Mouse (Mus musculus) gastrocnemius, adult 2 months (tissue): ENCODE results near the gene 9230104L09Rik. TPM values are rescaled to one million over a fixed set of nuclear protein-coding genes. Genes with fewer than 3 reads are reported as not detected.

Source experiments
- DNase-seq: peaks from one replicate; pipeline ENCODE4 v3.0.0; 2022
- H3K27ac ChIP-seq: fragments of 200-600 bp; 2 replicates; pipeline ENCODE4 v1.8.1; 2022; ENCODE audit warnings: mild to moderate bottlenecking
- H3K4me3 ChIP-seq: fragments of 200-600 bp; 2 replicates; pipeline ENCODE4 v1.8.1; 2022; ENCODE audit warnings: mild to moderate bottlenecking, moderate library complexity
- CTCF ChIP-seq: fragments of 200-600 bp; IDR thresholded peaks from 2 replicates; pipeline ENCODE4 v1.8.1; 2022; ENCODE audit warnings: antibody characterized with exemption, mild to moderate bottlenecking, moderate library complexity
- intact Hi-C: fragments of 180-260 bp; cut with DNase I; formaldehyde crosslinking; loops from one replicate; pipeline ENCODE4 v1.15.1; 2025
- total RNA-seq, 2 experiments: library from RNA; stranded (reverse); gene quantifications; 2 replicates each; pipeline ENCODE4 v1.2.3; 2021

Gene 9230104L09Rik
- total RNA-seq, 2 experiments from 2014 or later = 1.3 TPM; not detected in 1

DNA sequence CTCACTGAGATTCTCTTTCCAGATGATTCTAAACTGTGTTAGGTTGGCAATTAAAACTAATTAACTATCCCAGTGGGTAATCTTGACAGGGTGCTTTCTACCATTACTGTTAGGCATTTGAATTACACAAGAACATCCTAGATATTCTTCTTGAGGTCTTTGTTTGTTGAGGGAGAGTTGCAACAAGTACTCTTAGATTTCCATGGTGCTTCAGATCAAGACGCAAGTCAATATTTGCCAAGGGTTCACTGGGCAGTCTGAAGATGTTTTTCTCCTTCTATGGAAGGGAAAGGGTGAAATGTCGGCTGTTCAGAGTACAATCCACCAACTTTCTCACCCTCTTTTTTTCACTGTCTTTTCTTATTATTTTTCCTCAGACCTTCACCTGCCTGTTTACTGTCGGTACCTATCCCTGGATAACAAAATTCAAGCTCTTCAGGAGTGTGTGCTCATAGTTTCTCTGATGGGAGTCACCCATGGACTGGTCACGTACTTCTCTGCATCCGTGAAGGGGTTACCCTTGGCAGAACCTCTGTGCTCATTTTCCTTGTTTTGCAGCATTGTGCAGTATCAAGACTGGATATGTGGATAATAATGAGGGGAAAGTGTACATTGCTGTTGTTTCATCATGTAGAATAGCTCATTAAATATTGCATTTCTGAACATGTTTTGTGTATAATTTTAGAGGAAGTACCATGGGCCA, 26.6 kb downstream of the 9230104L09Rik start:
- H3K4me3 ChIP-seq = no peak overlapping the region

DNA sequence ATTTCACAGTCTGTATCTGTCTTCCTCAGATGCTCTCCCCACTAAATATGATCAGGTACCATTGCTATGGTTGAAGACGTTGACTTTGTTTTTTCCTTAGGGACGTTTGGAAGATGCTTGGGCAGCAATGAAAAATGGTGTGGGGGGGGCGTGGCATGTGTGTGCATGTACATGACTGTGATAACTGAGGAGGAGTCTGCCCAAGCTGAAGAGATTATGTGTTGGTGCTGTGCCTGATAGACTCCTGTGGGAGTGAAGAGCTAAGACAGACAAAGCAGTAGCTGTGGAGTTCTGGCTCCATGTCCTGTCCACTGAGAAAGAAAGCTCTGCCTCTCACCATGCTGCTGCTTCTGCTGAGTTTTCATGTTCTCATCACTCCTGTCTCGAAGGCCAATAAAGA, 29.9 kb downstream of the 9230104L09Rik start, which contains the start of gene Cst9:
Gene Cst9 (plus strand): TSS at position 236 of the 400 bp plus-strand sequence.
- no peak for DNase-seq
- TF ChIP-seq CTCF = no peak
- intact Hi-C loops = no loop called here
- Histone ChIP-seq H3K27ac (no peak within 1 kb of the TSS), H3K4me3 (no peak within 1 kb of the TSS)

More for the DNA sequence above, 26.6 kb downstream of the 9230104L09Rik start:
- intact Hi-C loops = no loop called here
- no peak for DNase-seq
- no peak overlapping the region for H3K27ac ChIP-seq
- no peak for TF ChIP-seq CTCF

DNA sequence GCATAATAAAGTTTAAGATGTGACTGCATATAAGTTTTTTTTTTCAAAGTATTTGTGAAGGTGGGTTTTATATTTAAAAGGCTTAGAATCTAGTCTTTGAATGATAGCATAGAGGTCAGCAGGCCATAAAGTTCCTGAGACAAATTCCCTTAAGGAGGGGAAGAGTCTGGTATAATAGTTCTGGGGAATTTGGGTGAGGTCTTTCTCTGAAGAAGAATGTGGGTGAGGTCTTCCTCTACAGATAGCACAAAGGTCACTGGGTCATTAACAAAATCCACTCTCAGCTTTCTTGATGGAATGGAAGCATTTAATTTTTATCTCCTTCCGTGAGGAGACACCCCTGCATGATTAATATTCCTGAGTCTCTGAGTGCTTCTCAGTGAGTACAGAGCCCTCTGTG, 38.9 kb downstream of the 9230104L09Rik start:
- DNase-seq = no peak
- Histone ChIP-seq H3K4me3 (no peak overlapping the region), H3K27ac (no peak overlapping the region)
- no peak for TF ChIP-seq CTCF
- intact Hi-C loops = no loop called here

DNA sequence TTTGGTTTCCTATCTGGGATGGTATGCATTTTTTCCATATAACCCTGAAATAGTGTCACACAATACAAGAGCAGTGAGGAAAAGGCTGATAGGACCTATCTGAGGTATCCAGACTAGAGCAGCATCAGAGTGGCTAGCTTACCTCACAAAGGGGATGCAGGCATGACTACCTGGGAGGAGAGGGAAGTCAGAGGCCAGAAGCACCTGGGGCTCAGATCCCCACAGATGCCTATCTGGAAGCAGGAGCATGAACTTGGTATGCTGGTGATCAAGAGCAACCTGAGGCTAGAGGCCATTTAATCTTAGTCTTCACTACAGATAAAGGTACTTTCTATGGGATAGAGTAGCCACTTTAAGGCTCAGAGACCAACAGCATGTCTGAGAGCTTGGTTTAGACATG, 44.9 kb downstream of the 9230104L09Rik start, which contains the start of gene Cst13:
Gene Cst13 (plus strand): TSS at position 173 of the 400 bp plus-strand sequence.
- no peak for TF ChIP-seq CTCF
- intact Hi-C loops = no loop called here
- Histone ChIP-seq H3K27ac (no peak within 1 kb of the TSS), H3K4me3 (no peak within 1 kb of the TSS)
- no peak for DNase-seq

DNA sequence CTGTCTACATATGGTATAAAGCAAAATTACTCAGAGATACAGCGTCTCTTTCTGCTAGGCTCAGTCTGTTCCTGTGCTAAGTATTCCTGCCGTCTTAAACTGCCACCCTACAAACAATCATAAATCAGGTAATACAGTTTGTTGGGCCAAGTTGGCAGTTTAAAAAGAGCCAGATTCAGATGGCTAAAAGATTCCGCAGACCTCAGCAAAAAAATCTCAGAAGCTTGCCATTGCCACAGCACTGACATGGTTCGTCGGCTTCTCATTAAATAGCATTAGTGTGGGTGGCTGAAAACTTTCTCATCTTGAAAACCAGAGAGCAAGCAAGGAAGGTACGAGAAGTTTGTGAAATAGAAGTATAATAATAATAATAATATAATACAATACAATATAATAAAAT, 58.1 kb downstream of the 9230104L09Rik start:
- intact Hi-C loops = no loop called here
- no peak for TF ChIP-seq CTCF
- Histone ChIP-seq H3K4me3 (no peak overlapping the region), H3K27ac (no peak overlapping the region)
- no peak for DNase-seq

DNA sequence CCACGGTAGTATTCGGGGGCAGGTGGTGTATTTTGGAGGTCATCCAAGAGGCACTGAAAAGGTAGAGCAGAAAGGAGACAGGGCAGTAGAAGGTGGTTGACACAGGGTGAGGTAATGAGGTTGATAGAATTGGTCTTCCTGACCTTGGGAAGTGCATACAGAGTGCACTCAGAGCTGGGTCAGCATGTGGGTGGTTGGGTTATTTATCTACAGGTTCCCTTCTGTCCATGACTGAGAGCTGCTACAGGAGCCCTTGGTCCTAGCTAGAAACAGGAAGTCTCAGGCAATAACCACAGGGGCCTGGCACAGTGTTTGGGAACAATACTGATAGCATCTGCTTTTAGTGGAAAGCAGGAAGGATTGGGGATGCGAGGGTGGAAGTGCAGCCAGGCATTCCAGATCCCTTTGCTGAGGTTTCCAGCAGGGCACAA, 63.3 kb downstream of the 9230104L09Rik start:
- Histone ChIP-seq H3K27ac (no peak overlapping the region), H3K4me3 (no peak overlapping the region)
- DNase-seq = no peak
- intact Hi-C loops = no loop called here
- no peak for TF ChIP-seq CTCF

DNA sequence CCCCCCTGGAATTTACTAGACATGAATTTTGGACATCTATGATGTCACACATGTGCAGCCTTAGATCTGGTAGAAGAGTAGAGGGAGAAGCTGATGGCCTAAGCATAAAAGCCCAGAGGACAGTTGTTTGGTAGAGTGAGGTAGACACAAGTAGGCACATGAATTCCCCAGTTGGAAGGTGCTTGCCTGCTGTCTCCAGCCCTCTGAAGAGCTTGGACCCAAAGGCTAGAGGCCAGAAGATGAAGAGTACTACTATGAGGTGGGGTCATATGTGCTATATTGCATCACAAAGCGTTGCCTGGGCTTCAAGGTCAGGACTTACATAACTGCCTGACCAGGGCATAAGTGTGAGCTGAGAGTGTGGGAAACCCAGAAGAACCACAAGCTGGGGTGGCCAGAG, 66.4 kb downstream of the 9230104L09Rik start, which contains the start of gene Cst8:
Gene Cst8 (plus strand): TSS at position 301 of the 400 bp plus-strand sequence.
- no peak for DNase-seq
- Histone ChIP-seq H3K4me3 (no peak within 1 kb of the TSS), H3K27ac (no peak within 1 kb of the TSS)
- no peak for TF ChIP-seq CTCF
- intact Hi-C loops = no loop called here

Other genes with a start within 250 kb of the 9230104L09Rik start
- gene Nxt1, start 192.4 kb downstream of the 9230104L09Rik start, total RNA-seq = 1 to 10 TPM; 6.6 to 7.7 TPM
- gene Gzf1, start 184.0 kb downstream of the 9230104L09Rik start, total RNA-seq = 10 to 100 TPM; 18.9 to 26.3 TPM
- gene Napb, start 132.6 kb downstream of the 9230104L09Rik start, total RNA-seq = 1 to 10 TPM; 4.3 to 6.2 TPM
- gene Cstl1, start 114.7 kb downstream of the 9230104L09Rik start, total RNA-seq = not detected
- gene Cst11, start 93.5 kb downstream of the 9230104L09Rik start, total RNA-seq = not detected
- gene 8030411F24Rik, start 83.0 kb downstream of the 9230104L09Rik start, total RNA-seq = not detected
- not detected for gene Cst12, start 75.7 kb downstream of the 9230104L09Rik start, total RNA-seq
- gene Cst8, start 66.3 kb downstream of the 9230104L09Rik start, total RNA-seq = not detected
- gene Cst13, start 45.0 kb downstream of the 9230104L09Rik start, total RNA-seq = not detected
- gene Cst9, start 29.9 kb downstream of the 9230104L09Rik start, total RNA-seq = not detected
- gene Cst3, start 10.7 kb upstream of the 9230104L09Rik start, total RNA-seq = 100 to 1,000 TPM; 519 to 664 TPM
- gene Gm1330, start 138.2 kb upstream of the 9230104L09Rik start, total RNA-seq = not detected
- gene Gm10750, start 152.2 kb upstream of the 9230104L09Rik start, total RNA-seq = not detected